Mouse (Mus musculus) Muller cell, postnatal 12 days (primary cell): ENCODE measurements around the gene Pde9a.
"Not testable (repeated sequence)": the region's sequence is repeated elsewhere in the genome, so short reads cannot be mapped to it uniquely, and the experiment has no call there.

Experiments
- DNase-seq: peaks from one replicate; pipeline ENCODE4 v3.0.0-alpha.2; 2015; ENCODE audit errors: inconsistent ontology term

The Pde9a gene

GRCm38 (mm10) chr17:31385671-31386665, at the start of gene Pde9a:
Gene Pde9a (plus strand): TSS chr17:31386210.
- peak; percentile 72 for DNase-seq

DNA sequence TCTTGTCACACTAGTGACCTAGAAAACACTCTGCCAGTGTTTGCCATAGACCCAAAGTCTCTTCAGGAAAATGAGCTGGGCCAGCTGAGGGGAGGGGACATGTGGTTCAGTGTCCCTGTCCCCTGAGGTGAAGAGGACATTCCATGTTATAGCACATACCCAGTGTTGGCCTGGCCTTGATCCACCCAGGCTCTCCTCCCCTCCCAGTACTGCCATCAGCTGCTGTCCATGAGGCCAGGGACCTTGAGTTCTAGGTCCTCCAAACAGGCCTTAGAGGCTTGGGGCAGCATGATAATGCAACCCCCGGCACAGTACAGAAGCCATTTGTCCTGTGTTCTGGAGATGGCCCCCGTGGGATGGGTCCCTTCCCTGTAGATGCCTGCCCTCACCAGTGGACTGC, 46.2 kb upstream of the Pde9a start:
- DNase-seq: no peak

GRCm38 (mm10) chr17:31342191-31342590, 43.8 kb upstream of the Pde9a start:
- DNase-seq: no peak

GRCm38 (mm10) chr17:31344172-31344801, 41.7 kb upstream of the Pde9a start:
- DNase-seq: peak; percentile 33

- DNase-seq: no peak
Observed at GRCm38 (mm10) chr17:31344816-31345215, 41.2 kb upstream of the Pde9a start.

GRCm38 (mm10) chr17:31348129-31348528, 37.9 kb upstream of the Pde9a start:
- no peak for DNase-seq

DNA sequence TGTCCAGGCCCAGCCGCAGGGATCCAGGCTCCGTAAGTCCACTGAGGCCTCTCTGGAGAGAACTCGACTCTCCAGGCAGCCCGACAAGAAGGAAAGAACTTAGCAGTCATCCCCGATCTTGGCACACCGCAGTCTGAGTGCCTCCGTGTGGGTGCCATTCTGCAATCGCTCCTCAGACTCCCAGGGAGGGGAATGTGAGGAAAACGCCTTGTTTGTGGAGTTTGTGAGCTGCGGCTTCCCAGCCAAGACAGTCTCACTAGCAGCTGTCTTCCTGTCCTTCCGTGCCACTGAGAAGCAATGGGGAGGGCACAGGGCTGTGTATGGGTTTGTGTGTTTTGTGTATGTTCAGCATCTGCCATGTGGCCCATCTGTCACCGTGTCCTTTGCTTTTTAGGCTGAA, 36.6 kb upstream of the Pde9a start:
- no peak for DNase-seq

GRCm38 (mm10) chr17:31351984-31352383, 34.0 kb upstream of the Pde9a start:
- no peak for DNase-seq

DNA sequence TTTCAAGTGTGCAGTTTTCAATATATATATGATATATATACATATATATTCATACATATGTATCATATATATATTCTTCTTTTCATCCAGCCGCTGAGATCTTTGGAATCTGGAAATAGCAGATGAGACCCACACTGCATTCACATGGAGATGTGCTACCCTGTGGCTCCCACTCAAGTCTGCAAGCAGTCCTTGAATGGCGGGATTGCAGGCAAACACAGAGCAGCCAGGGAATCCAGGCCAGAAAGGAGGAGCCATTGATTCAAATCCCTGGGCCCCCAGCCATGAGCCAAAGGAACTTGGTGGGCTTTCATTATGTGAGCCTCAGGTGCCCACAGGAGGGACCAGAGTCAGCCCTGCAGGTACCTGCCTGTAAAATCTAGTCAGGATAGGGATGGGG, 32.8 kb upstream of the Pde9a start:
- DNase-seq: no peak

GRCm38 (mm10) chr17:31354684-31355083, 31.3 kb upstream of the Pde9a start:
- not testable (repeated sequence) for DNase-seq

DNA sequence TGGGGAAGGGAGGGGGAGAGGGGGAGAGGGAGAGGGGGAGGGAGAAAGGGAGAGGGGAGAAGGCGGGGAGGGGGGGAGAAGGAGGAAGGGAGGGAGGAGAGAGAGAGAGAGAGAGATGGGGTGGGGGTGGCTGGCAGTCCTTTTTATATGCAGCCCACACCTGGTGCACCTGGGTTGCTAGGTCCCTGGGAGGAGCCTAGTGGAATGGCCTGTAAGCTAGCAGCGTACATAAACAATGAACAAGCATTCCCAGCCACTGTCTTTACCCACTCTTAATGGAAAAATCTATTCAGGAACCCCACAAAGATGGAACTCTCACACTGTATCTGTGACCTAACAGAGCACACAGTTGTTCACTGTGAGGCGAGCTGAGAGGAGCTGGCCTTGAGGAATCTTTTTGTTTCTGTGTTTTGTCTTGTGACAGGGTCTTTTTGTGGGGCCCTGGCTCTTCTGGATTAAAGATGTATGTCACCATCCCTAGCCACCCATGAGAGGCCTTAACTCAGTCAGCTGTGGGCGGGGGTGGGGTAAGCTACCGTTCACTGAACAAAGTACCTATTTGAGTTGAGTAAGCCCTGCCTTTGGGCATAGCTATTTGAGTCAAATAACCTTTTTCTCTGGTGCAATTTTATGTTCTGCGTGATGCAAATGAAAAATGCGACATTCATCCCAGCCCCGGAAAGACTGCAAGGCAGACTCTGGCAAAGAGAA, 30.1 kb upstream of the Pde9a start:
- DNase-seq: no peak

DNA sequence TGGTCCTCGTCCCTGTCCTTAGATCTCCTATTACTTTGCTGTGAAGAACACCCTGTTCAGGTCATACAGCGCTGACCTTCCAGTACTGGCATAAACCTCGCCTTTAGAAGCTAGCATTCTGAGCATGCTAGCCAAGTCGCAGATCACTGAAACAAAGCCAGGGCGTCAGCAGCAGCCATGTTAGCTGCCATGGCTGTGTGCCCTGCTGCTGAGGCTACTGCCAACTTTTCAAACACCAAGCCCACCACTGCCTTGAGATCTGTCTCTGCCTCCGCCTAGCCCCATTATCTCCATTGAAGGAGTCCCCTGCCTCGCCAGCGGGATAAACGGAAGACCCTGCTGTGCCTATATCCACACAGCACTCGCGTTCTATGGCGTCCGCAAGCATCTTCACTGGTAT, 25.4 kb upstream of the Pde9a start:
- DNase-seq: no peak

- DNase-seq: no peak
Observed at GRCm38 (mm10) chr17:31365586-31366166, 20.3 kb upstream of the Pde9a start.

DNA sequence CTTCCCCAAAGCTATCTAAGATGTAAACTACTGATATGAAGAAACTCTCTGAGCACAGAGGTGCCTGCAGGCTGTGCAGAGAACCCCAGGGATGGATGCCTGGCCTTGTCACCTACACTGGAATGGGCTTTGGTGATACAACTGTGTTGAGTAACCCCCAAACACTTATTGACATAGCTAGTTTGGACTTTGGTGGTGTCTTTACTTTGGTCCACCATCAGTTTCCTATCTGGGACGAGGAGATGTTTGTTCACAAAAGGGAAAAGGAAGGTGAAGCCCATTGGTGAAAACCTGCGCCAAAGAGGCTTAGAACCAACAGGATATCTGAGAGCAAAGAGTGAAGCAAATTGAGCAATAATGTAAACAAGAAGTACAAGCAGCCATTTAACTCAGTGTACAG, 15.8 kb upstream of the Pde9a start:
- DNase-seq: no peak

DNA sequence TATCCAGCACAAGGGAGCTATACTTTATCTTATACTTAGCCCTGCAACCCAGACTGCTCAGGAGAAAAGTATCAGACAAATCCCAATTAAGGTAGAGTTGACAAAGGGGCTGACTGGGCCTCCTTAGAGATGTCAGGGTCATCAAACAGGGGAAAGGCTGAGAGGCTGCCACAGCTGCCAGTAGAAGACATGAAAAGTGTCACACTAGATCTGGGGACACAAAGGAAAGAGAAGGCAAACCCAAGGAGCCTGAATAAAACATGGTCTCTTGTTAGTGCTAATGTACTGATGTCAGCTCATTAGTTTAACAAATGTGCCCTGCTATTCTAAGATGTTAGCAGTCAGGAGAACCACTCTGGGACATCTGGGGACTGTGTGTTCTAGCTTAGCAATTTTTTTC, 15.1 kb upstream of the Pde9a start:
- no peak for DNase-seq

DNA sequence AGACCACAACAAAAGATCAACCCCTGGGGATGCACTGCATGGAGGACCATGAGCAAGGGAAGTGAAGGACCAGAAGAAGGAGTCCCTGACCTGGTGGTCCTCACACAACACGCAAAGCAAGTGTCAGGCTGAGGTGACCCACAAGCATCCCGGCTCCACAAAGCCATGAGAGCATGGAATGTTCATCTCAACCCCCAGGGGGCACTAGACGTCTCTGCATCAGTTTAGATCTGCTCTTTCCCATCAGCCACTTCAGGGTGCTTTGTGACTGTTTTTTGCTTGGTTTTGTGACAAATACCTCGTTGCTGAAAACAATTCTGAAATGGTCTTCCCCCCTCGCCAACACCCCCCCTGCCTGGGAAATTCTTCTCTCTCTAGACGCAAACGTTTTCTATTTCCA, 8.0 kb upstream of the Pde9a start:
- no peak for DNase-seq

DNA sequence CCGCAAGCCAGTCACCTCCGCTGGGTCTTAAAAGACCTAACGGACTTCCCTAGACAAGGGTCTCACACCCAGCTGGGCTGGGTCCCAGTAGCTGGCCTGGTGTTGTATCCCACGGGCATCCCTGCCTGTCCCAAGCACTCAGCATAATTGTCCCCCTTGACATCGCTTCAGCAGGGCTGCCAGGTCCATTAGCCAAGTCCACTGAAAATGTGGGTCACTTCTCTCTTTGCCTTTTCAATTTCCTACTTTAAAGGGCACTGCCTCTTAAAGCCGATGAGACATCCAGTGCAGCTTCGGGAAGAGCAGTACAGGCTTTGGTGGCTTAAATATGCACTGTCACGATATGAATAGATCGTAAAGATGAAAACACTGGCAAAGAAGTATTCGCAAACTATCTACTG, 7.6 kb upstream of the Pde9a start:
- DNase-seq: peak; percentile 70

DNA sequence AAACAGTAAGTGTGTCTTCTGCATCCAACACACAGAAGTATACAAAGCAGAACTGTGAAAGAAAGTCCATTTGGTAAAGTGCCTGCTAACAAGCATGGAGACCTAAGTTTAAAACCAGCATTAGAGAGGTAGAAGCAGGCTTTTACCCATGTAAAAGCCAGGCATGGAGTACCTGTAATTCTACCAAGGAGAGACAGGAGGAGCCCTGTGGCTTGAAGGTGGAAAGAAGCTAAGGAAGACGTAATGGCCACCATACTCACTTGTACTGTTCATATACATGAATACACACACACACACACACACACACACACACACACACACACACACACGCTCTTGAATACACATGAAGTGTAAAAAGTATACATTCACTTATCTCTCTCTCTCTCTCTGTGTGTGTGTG, 6.9 kb upstream of the Pde9a start:
- DNase-seq: no peak

- DNase-seq: no peak
Observed at GRCm38 (mm10) chr17:31379863-31380262, 6.1 kb upstream of the Pde9a start.

DNA sequence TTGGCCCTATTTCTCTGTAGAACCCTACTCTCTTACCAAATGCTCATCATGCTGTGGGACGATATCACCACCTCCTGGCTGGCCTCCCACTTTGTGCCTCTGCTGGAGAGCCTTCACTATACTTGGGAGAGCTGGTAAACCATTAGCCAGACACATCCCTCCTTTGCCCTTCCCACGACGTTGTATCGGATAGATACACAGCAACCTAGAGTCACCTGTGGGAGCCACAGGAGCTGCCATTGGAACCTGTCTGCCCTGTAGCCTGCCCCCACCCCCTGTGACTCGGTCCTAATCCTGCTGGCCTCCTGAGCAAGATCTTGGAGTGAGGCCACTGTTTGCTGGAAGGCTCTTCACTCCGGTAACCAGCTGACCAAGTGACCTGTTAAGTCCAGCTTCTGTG, 2.7 kb upstream of the Pde9a start:
- no peak for DNase-seq

DNA sequence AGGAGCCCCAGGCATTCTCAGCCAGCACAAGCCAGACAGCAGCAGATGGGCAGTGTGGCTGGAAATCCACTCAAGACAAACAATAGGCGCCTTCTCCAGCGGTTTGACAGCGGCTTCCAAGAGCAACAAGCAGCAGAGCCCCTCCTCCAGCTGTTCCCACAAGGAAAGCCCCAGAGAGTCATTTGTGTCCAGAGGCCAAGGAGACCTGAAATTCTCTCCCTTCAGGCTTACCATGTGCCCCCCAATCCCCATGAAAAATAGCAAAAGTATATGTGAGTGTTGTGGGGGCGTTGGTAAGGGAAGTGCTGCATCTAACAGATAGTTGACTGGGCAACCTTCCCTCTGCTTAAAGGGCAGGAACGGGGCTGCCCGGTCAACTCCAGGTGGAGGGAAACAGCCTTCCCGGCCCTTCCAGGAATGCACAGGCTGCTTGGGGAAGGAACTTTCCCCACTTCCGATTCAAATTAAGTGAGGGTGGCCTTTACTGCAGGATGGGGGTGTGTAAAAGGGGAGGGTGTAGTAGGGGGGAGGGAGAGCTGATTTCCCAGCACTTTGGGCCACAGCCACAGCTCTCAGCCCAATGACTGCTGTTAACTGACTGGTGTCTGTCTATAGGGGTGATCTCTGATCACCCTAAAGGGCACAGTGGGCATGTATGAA, 912 bp upstream of the Pde9a start:
- no peak for DNase-seq
